Mouse (Mus musculus) Muller cell, postnatal 12 days (primary cell): ENCODE data around the gene Aimp1.
A peak's percentile ranks its signal among the peaks of the same experiment; 100 is the strongest.

ENCODE experiments used
- DNase-seq: peaks from one replicate; pipeline ENCODE4 v3.0.0-alpha.2; 2015; ENCODE audit errors: inconsistent ontology term

The Aimp1 gene

GRCm38 (mm10) chr3:132684231-132684928 is at the start of gene Aimp1:
TSS of gene Aimp1 (minus strand) at chr3:132684370.
- DNase-seq: peak; percentile 8

GRCm38 (mm10) chr3:132724326-132724725 is 40.2 kb upstream of the Aimp1 start:
- no peak for DNase-seq

GRCm38 (mm10) chr3:132717316-132717715 is 33.1 kb upstream of the Aimp1 start:
- no peak for DNase-seq

GRCm38 (mm10) chr3:132713913-132714312 is 29.7 kb upstream of the Aimp1 start:
- DNase-seq: no peak

GRCm38 (mm10) chr3:132706977-132707376 is 22.8 kb upstream of the Aimp1 start:
- no peak for DNase-seq

- no peak for DNase-seq
These were observed 20.0 kb upstream of the Aimp1 start for GRCm38 (mm10) chr3:132704216-132704615.

GRCm38 (mm10) chr3:132701368-132701767 is 17.2 kb upstream of the Aimp1 start:
- peak; percentile 32 for DNase-seq

- DNase-seq: peak; percentile 97
These were observed 531 bp downstream of the Aimp1 start, which contains the start of gene Tbck for GRCm38 (mm10) chr3:132683447-132684230. TSS of gene Tbck (plus strand) at chr3:132684144.

GRCm38 (mm10) chr3:132677494-132677893 is 6.7 kb downstream of the Aimp1 start:
- DNase-seq: no peak

GRCm38 (mm10) chr3:132655955-132656354 is 28.2 kb downstream of the Aimp1 start:
- DNase-seq: no peak

- DNase-seq: no peak
These were observed 30.2 kb downstream of the Aimp1 start for GRCm38 (mm10) chr3:132653959-132654358.

GRCm38 (mm10) chr3:132651776-132652175 is 32.4 kb downstream of the Aimp1 start:
- no peak for DNase-seq

GRCm38 (mm10) chr3:132650191-132650590 is 34.0 kb downstream of the Aimp1 start:
- DNase-seq: no peak

- no peak for DNase-seq
These were observed 34.8 kb downstream of the Aimp1 start for GRCm38 (mm10) chr3:132649368-132649767.

GRCm38 (mm10) chr3:132646814-132647213 is 37.4 kb downstream of the Aimp1 start:
- DNase-seq: no peak

- DNase-seq: no peak
These were observed 40.1 kb downstream of the Aimp1 start for GRCm38 (mm10) chr3:132644071-132644470.

- no peak for DNase-seq
These were observed 47.1 kb downstream of the Aimp1 start for GRCm38 (mm10) chr3:132637080-132637479.

GRCm38 (mm10) chr3:132633261-132633660 is 50.9 kb downstream of the Aimp1 start:
- no peak for DNase-seq

- DNase-seq: no peak
These were observed 54.5 kb downstream of the Aimp1 start, which contains the start of gene Gimd1 for GRCm38 (mm10) chr3:132629601-132630239. TSS of gene Gimd1 (plus strand) at chr3:132629820.

- peak; percentile 58 for DNase-seq
These were observed 55.4 kb downstream of the Aimp1 start for GRCm38 (mm10) chr3:132628741-132629140.
